8 mouse cellular contexts compared by ENCODE assay signal in genomic region chr15:102105764-102106730, GRCm38 (mm10). TPM values are rescaled to one million over a fixed set of nuclear protein-coding genes. Genes with fewer than 3 reads are reported as not detected.
DNase-seq lines count a peak whose midpoint lies in the region; ATAC-seq and TF ChIP-seq lines count a peak whose summit lies in the region.

No protein-coding gene starts in this region.

- H3K4me2 ChIP-seq in lung, embryonic 15.5 days: peak overlapping the region; percentile 83
- peak overlapping the region; percentile 78 for H3K4me2 ChIP-seq in limb, embryonic 14.5 days (replicated peaks; ENCODE audit: low read depth, low read length, severe bottlenecking)

- ATAC-seq in lung, embryonic 15.5 days (ENCODE audit: borderline replicate concordance, extremely low read depth, low FRiP score, low TSS enrichment): no peak
- ATAC-seq in limb, embryonic 14.5 days (ENCODE audit: low FRiP score, low read depth): peak; percentile 10; the same call in 1 of the 2 replicates

- 0 out of 2 replicates have a peak overlapping the region, but pooled peaks have one; percentile 3 for H3K4me3 ChIP-seq in lung, embryonic 15.5 days
- peak overlapping the region; percentile 33 for H3K4me3 ChIP-seq in limb, embryonic 14.5 days (replicated peaks; ENCODE audit: low read length)

- H3K4me1 ChIP-seq in lung, embryonic 15.5 days: peaks cover 82% of the 10 kb centered on the region
- H3K4me1 ChIP-seq in limb, embryonic 14.5 days (ENCODE audit: control insufficient read depth, insufficient read depth, low read length): peaks cover 60% of the 10 kb centered on the region

- DNase-seq in lung, postnatal 36 days: no peak
- DNase-seq in cerebellum, postnatal 14 days: peak; percentile 57 to 66
- peak; percentile 55 for DNase-seq in heart, postnatal 4 days
- DNase-seq in limb, embryonic 14.5 days (ENCODE audit: low spot score): peak; percentile 34
- peak; percentile 60 for DNase-seq in splenic B cell, adult 2 months (ENCODE audit: low read depth, low spot score)
- no peak for DNase-seq in MN1 (ENCODE audit: low spot score)
- DNase-seq in urinary bladder, postnatal 10 days (ENCODE audit: low spot score): no peak

- no peak overlapping the region for H3K9ac ChIP-seq in lung, embryonic 15.5 days
- peak overlapping the region; percentile 31; the same call in 1 of the 2 replicates for H3K9ac ChIP-seq in limb, embryonic 14.5 days (ENCODE audit: low read depth, low read length, severe bottlenecking)

- H3K9me3 ChIP-seq in lung, embryonic 15.5 days: no peaks in the 10 kb centered on the region
- H3K9me3 ChIP-seq in limb, embryonic 14.5 days (ENCODE audit: control insufficient read depth, low read length): no peaks in the 10 kb centered on the region

- H3K27ac ChIP-seq in lung, embryonic 15.5 days: peak overlapping the region; percentile 22; the same call in 1 of the 2 replicates
- peak overlapping the region; percentile 74 for H3K27ac ChIP-seq in limb, embryonic 14.5 days (replicated peaks; ENCODE audit: low read depth, low read length)

- H3K27me3 ChIP-seq in lung, embryonic 15.5 days: no peaks in the 10 kb centered on the region
- no peaks in the 10 kb centered on the region for H3K27me3 ChIP-seq in limb, embryonic 14.5 days (ENCODE audit: control insufficient read depth, insufficient read depth, low read length)
- no peaks in the 10 kb centered on the region for H3K27me3 ChIP-seq in splenic B cell, adult 2 months (ENCODE audit: control insufficient read depth, insufficient read depth, low read length, poor library complexity, severe bottlenecking)

- H3K36me3 ChIP-seq in lung, embryonic 15.5 days: peaks cover 53% of the 10 kb centered on the region
- H3K36me3 ChIP-seq in limb, embryonic 14.5 days (ENCODE audit: control insufficient read depth, insufficient read depth, low read length): peaks cover 54% of the 10 kb centered on the region
- no peaks in the 10 kb centered on the region for H3K36me3 ChIP-seq in splenic B cell, adult 2 months (ENCODE audit: control insufficient read depth, insufficient read depth, low read length, poor library complexity, severe bottlenecking)

- no peak for TF ChIP-seq POLR2A in limb, embryonic 14.5 days (IDR thresholded peaks at IDR 0.05; ENCODE audit: borderline replicate concordance, extremely low read depth, insufficient read depth, insufficient read length)

- 35% methylated on average over 18 of the region's 18 CpGs for WGBS in lung, embryonic 15.5 days
- 25% methylated on average over 18 of the region's 18 CpGs for WGBS in limb, embryonic 14.5 days

RNA-seq across cellular contexts. Expression of gene Tns2, which starts 5.8 kb away (rescaled TPM):
- polyA plus RNA-seq in lung, embryonic 15.5 days (2015; fragmentation: Nextera tagmentation; extraction: Ambion mirVana): 47.6 and 54.5 TPM in 2 replicates
- 10 to 100 TPM; 65.8 to 70.3 TPM for total RNA-seq in heart, postnatal 4 days (2021)
- polyA plus RNA-seq in limb, embryonic 14.5 days (2012; rRNA removed): 114 and 134 TPM in 2 replicates
- polyA plus RNA-seq in limb, embryonic 14.5 days (2014; fragmentation: Nextera tagmentation; extraction: Ambion mirVana): 62.5 and 66.3 TPM in 2 replicates

RNA-seq across cellular contexts. Expression of gene Spryd3, which starts 30.0 kb away (rescaled TPM):
- 18.8 and 20.5 TPM in 2 replicates for polyA plus RNA-seq in lung, embryonic 15.5 days (2015; fragmentation: Nextera tagmentation; extraction: Ambion mirVana)
- total RNA-seq in heart, postnatal 4 days (2021): 10 to 100 TPM; 19.9 to 22.6 TPM
- 37.4 and 39.8 TPM in 2 replicates for polyA plus RNA-seq in limb, embryonic 14.5 days (2012; rRNA removed)
- polyA plus RNA-seq in limb, embryonic 14.5 days (2014; fragmentation: Nextera tagmentation; extraction: Ambion mirVana): 18.7 and 18.9 TPM in 2 replicates

RNA-seq across cellular contexts. Expression of gene Eif4b, which starts 32.5 kb away (rescaled TPM):
- 118 and 121 TPM in 2 replicates for polyA plus RNA-seq in lung, embryonic 15.5 days (2015; fragmentation: Nextera tagmentation; extraction: Ambion mirVana)
- 100 to 1,000 TPM; 142 to 145 TPM for total RNA-seq in heart, postnatal 4 days (2021)
- polyA plus RNA-seq in limb, embryonic 14.5 days (2012; rRNA removed): 165 and 199 TPM in 2 replicates
- 133 and 134 TPM in 2 replicates for polyA plus RNA-seq in limb, embryonic 14.5 days (2014; fragmentation: Nextera tagmentation; extraction: Ambion mirVana)

RNA-seq across cellular contexts. Expression of gene Igfbp6, which starts 38.1 kb away (rescaled TPM):
- 12.3 and 16.8 TPM in 2 replicates for polyA plus RNA-seq in lung, embryonic 15.5 days (2015; fragmentation: Nextera tagmentation; extraction: Ambion mirVana)
- 10 to 100 TPM; 10.0 to 12.5 TPM for total RNA-seq in heart, postnatal 4 days (2021)
- 6.2 and 8.1 TPM in 2 replicates for polyA plus RNA-seq in limb, embryonic 14.5 days (2012; rRNA removed)
- 11.7 and 11.9 TPM in 2 replicates for polyA plus RNA-seq in limb, embryonic 14.5 days (2014; fragmentation: Nextera tagmentation; extraction: Ambion mirVana)

RNA-seq across cellular contexts. Expression of gene Soat2, which starts 44.3 kb away (rescaled TPM):
- polyA plus RNA-seq in lung, embryonic 15.5 days (2015; fragmentation: Nextera tagmentation; extraction: Ambion mirVana): 0.20 and 0.34 TPM in 2 replicates
- under 1 TPM; 0.11 to 0.17 TPM for total RNA-seq in heart, postnatal 4 days (2021)
- 0.87 and 1.1 TPM in 2 replicates for polyA plus RNA-seq in limb, embryonic 14.5 days (2012; rRNA removed)
- 0.48 and 0.76 TPM in 2 replicates for polyA plus RNA-seq in limb, embryonic 14.5 days (2014; fragmentation: Nextera tagmentation; extraction: Ambion mirVana)

Comparison
In these comparisons a context has a peak if more than half of its experiments do, and no peak if none do; other contexts are left out.
1. DNase-seq: peak in cerebellum, postnatal 14 days (2 of 2), heart, postnatal 4 days (single experiment), limb, embryonic 14.5 days (single experiment) and splenic B cell, adult 2 months (single experiment); none in lung, postnatal 36 days (single experiment), MN1 (single experiment) and urinary bladder, postnatal 10 days (single experiment).